ENCODE assay signal across 19 mouse cellular contexts in genomic region chr12:111352520-111352919, GRCm38 (mm10). TPM values are rescaled to one million over a fixed set of nuclear protein-coding genes. Genes with fewer than 3 reads are reported as not detected.
DNase-seq lines count a peak whose midpoint lies in the region; ATAC-seq and TF ChIP-seq lines count a peak whose summit lies in the region.
"Had no signal": no experiment of that assay in that cellular context is flagged by ENCODE, and none has a peak within 500 bp of the region (broad histone marks: within the 10 kb centered on the region; RNA-seq: fewer than 3 reads in every experiment).

No protein-coding gene starts in this region.

- peaks cover 28% of the 10 kb centered on the region for H3K4me1 ChIP-seq in midbrain, embryonic 12.5 days
- peaks cover 20% of the 10 kb centered on the region for H3K4me1 ChIP-seq in midbrain, embryonic 14.5 days (ENCODE audit: control insufficient read depth, insufficient read depth, low read length)

- H3K36me3 ChIP-seq in midbrain, embryonic 12.5 days: 0 out of 2 replicates have a peak, but pooled peaks cover 6% of the 10 kb centered on the region
- 0 out of 2 replicates have a peak, but pooled peaks cover 3% of the 10 kb centered on the region for H3K36me3 ChIP-seq in midbrain, embryonic 14.5 days (ENCODE audit: control insufficient read depth, insufficient read depth, low read length)
- H3K36me3 ChIP-seq: hindbrain, embryonic 15.5 days had no signal

- WGBS in midbrain, embryonic 12.5 days: 93% methylated on average over 10 of the region's 10 CpGs
- whole genome bisulfite sequencing in midbrain, embryonic 14.5 days: 90% methylated on average over 10 of the region's 10 CpGs

- H3K9me3 ChIP-seq in midbrain, embryonic 12.5 days: no peaks in the 10 kb centered on the region
- no peaks in the 10 kb centered on the region for H3K9me3 ChIP-seq in midbrain, embryonic 14.5 days (ENCODE audit: control insufficient read depth, low read length)
- H3K9me3 ChIP-seq: heart, embryonic 10.5 days; hindbrain, embryonic 15.5 days; neural tube, embryonic 13.5 days had no signal

- peak overlapping the region; percentile 30 for H3K4me3 ChIP-seq in gastrocnemius, adult 2 months
- H3K4me3 ChIP-seq in left cerebral cortex, adult 2 months: no peak overlapping the region
- H3K4me3 ChIP-seq in midbrain, embryonic 12.5 days: no peak overlapping the region
- no peak overlapping the region for H3K4me3 ChIP-seq in midbrain, embryonic 14.5 days (replicated peaks; ENCODE audit: low read depth, low read length)
- H3K4me3 ChIP-seq: erythroblast, embryonic 14.5 days; heart, embryonic 10.5 days; hindbrain, embryonic 15.5 days; neural tube, embryonic 13.5 days had no signal

- H3K27me3 ChIP-seq in midbrain, embryonic 12.5 days: no peaks in the 10 kb centered on the region
- no peaks in the 10 kb centered on the region for H3K27me3 ChIP-seq in midbrain, embryonic 14.5 days (ENCODE audit: control insufficient read depth, insufficient read depth, low read length)
- H3K27me3 ChIP-seq: CH12.LX; hindbrain, embryonic 15.5 days; neural tube, embryonic 13.5 days had no signal

- no peak overlapping the region for H3K9ac ChIP-seq in midbrain, embryonic 12.5 days (replicated peaks)
- H3K9ac ChIP-seq in midbrain, embryonic 14.5 days (replicated peaks; ENCODE audit: low read length): no peak overlapping the region
- H3K9ac ChIP-seq: hindbrain, embryonic 15.5 days; liver, embryonic 14.5 days had no signal

- intact Hi-C loops in gastrocnemius, adult 2 months (cut with DNase I): no loop called here
- intact Hi-C loops in gastrocnemius, postnatal 36 days (cut with DNase I): no loop called here
- intact Hi-C loops in left cerebral cortex, adult 2 months (cut with DNase I): no loop called here
- intact Hi-C loops in left cerebral cortex, postnatal 14 days (cut with DNase I): no loop called here

- ATAC-seq in midbrain, embryonic 12.5 days (ENCODE audit: low FRiP score, low read depth): no peak
- ATAC-seq in midbrain, embryonic 14.5 days (ENCODE audit: low FRiP score, low TSS enrichment): no peak
- ATAC-seq in megakaryocyte progenitor cell, adult 5-6 weeks (replicated peaks; ENCODE audit: poor library complexity): no peak

- H3K4me2 ChIP-seq in midbrain, embryonic 12.5 days (replicated peaks): no peak overlapping the region
- no peak overlapping the region for H3K4me2 ChIP-seq in midbrain, embryonic 14.5 days (ENCODE audit: low read length)
- H3K4me2 ChIP-seq: neural tube, embryonic 13.5 days had no signal

- peak; percentile 26; the same call in 1 of the 2 replicates for TF ChIP-seq CTCF in gastrocnemius, adult 2 months (IDR thresholded peaks at IDR 0.05)
- TF ChIP-seq CTCF in left cerebral cortex, adult 2 months (IDR thresholded peaks at IDR 0.05): peak; percentile 21

- peak overlapping the region; percentile 56 for H3K27ac ChIP-seq in gastrocnemius, adult 2 months
- peak overlapping the region; percentile 24; the same call in 1 of the 2 replicates for H3K27ac ChIP-seq in left cerebral cortex, adult 2 months
- H3K27ac ChIP-seq in midbrain, embryonic 12.5 days (replicated peaks): 0 out of 2 replicates have a peak overlapping the region, but pooled peaks have one; percentile 39
- no peak overlapping the region for H3K27ac ChIP-seq in midbrain, embryonic 14.5 days (replicated peaks; ENCODE audit: low read depth, low read length)
- H3K27ac ChIP-seq: heart, embryonic 10.5 days; liver, embryonic 14.5 days had no signal

- DNase-seq in gastrocnemius, adult 2 months: no peak
- no peak for DNase-seq in gastrocnemius, postnatal 36 days
- no peak for DNase-seq in left cerebral cortex, adult 2 months (ENCODE audit: extremely low spot score in 1 of 2, low spot score in 2 of 2)
- DNase-seq in left cerebral cortex, postnatal 14 days (ENCODE audit: low spot score in 2 of 2): no peak
- no peak for DNase-seq in midbrain, embryonic 14.5 days
- DNase-seq in spleen, postnatal 10 days (ENCODE audit: low spot score in 2 of 2): no peak
- DNase-seq: heart, postnatal 14 days; kidney, postnatal 10 days; right cerebral cortex, postnatal 4 days; thymus, postnatal 25 days had no signal

RNA-seq across cellular contexts. Expression of gene Cdc42bpb, which starts 25.0 kb away (rescaled TPM):
- total RNA-seq in gastrocnemius, adult 2 months (2021): 10 to 100 TPM; 16.3 to 24.3 TPM
- 10 to 100 TPM; 18.6 to 18.7 TPM for total RNA-seq in gastrocnemius, postnatal 36 days (2021)
- 100 to 1,000 TPM; 137 to 142 TPM for total RNA-seq in left cerebral cortex, adult 2 months (2021)
- total RNA-seq in left cerebral cortex, postnatal 14 days (2021): 100 to 1,000 TPM; 138 to 141 TPM
- polyA plus RNA-seq in midbrain, embryonic 12.5 days (2016; fragmentation: Nextera tagmentation; extraction: Ambion mirVana): 39.4 and 40.5 TPM in 2 replicates
- 47.8 and 54.6 TPM in 2 replicates for polyA plus RNA-seq in midbrain, embryonic 14.5 days (2014; fragmentation: Nextera tagmentation; extraction: Ambion mirVana)
- 1.5 and 5.4 TPM in 2 replicates for total RNA-seq in megakaryocyte progenitor cell, adult 5-6 weeks (2015)
- total RNA-seq in megakaryocyte progenitor cell, adult 5-6 weeks (2017): 2.9 and 5.2 TPM in 2 replicates

RNA-seq across cellular contexts. Expression of gene Lbhd2, which starts 54.1 kb away (rescaled TPM):
- total RNA-seq in gastrocnemius, adult 2 months (2021): not detected
- total RNA-seq in gastrocnemius, postnatal 36 days (2021): not detected
- total RNA-seq in left cerebral cortex, adult 2 months (2021): 1 to 10 TPM; 1.3 to 2.8 TPM
- 1 to 10 TPM in 1 of 2 experiments, not detected in 1; 1.8 TPM for total RNA-seq in left cerebral cortex, postnatal 14 days (2021)
- 0.47 TPM in 1 of 2 replicates, not detected in the other for polyA plus RNA-seq in midbrain, embryonic 12.5 days (2016; fragmentation: Nextera tagmentation; extraction: Ambion mirVana)
- 2.0 and 3.3 TPM in 2 replicates for polyA plus RNA-seq in midbrain, embryonic 14.5 days (2014; fragmentation: Nextera tagmentation; extraction: Ambion mirVana)
- 0.30 TPM in 1 of 2 replicates, not detected in the other for total RNA-seq in megakaryocyte progenitor cell, adult 5-6 weeks (2015)
- total RNA-seq in megakaryocyte progenitor cell, adult 5-6 weeks (2017): not detected in 2 replicates
- total RNA-seq: CH12.LX; gastrocnemius, adult 18-20 months; heart, postnatal 14 days had no signal
- polyA plus RNA-seq: erythroblast, embryonic 14.5 days; neural tube, embryonic 13.5 days had no signal

Comparison
In these comparisons a context has a peak if more than half of its experiments do, and no peak if none do; other contexts are left out.
1. RNA of gene Cdc42bpb, which starts 25.0 kb away (total RNA-seq): 137 to 142 TPM in left cerebral cortex, adult 2 months and 138 to 141 TPM in left cerebral cortex, postnatal 14 days; 16.3 to 24.3 TPM in gastrocnemius, adult 2 months, 18.6 to 18.7 TPM in gastrocnemius, postnatal 36 days and 1.5 to 5.4 TPM in megakaryocyte progenitor cell, adult 5-6 weeks; every median in the first group is over 4 times any median in the second.